Mouse (Mus musculus) c-Kit-positive CD71-positive TER-119-negative erythroid progenitor cells, embryonic 14.5 days (primary cell): Measurements from ENCODE around the gene Dnaaf2.
"Not testable (repeated sequence)": the region's sequence is repeated elsewhere in the genome, so short reads cannot be mapped to it uniquely, and the experiment has no call there.

Experiments
- DNase-seq: peaks from one replicate; pipeline ENCODE4 v3.0.0-alpha.2; 2013; ENCODE audit warnings: low read depth

Dnaaf2 gene

GRCm38 (mm10) chr12:69197378-69198163, 658 bp downstream of the Dnaaf2 start:
- DNase-seq, result peak; percentile 55

- peak; percentile 60 for DNase-seq
These were observed 1.5 kb downstream of the Dnaaf2 start, which contains the start of gene Gm49383 for GRCm38 (mm10) chr12:69196444-69197377. Gm49383 (minus strand) TSS chr12:69197104.

GRCm38 (mm10) chr12:69192637-69193036, 5.6 kb downstream of the Dnaaf2 start:
- DNase-seq, result no peak

GRCm38 (mm10) chr12:69191396-69191795, 6.8 kb downstream of the Dnaaf2 start:
- no peak for DNase-seq

GRCm38 (mm10) chr12:69190522-69190921, 7.7 kb downstream of the Dnaaf2 start:
- no peak for DNase-seq

GRCm38 (mm10) chr12:69190074-69190473, 8.2 kb downstream of the Dnaaf2 start:
- no peak for DNase-seq

GRCm38 (mm10) chr12:69186811-69187471, 11.3 kb downstream of the Dnaaf2 start:
- no peak for DNase-seq

GRCm38 (mm10) chr12:69185371-69185770, 12.9 kb downstream of the Dnaaf2 start:
- no peak for DNase-seq

- DNase-seq, result no peak
These were observed 13.6 kb downstream of the Dnaaf2 start for GRCm38 (mm10) chr12:69184342-69185295.

GRCm38 (mm10) chr12:69183583-69184308, 14.5 kb downstream of the Dnaaf2 start, which contains the start of the genes Rpl36al and Mgat2:
Rpl36al (minus strand) TSS chr12:69184083.
Mgat2 (plus strand) TSS chr12:69184157.
- DNase-seq, result peak; percentile 98

- no peak for DNase-seq
These were observed 16.4 kb downstream of the Dnaaf2 start for GRCm38 (mm10) chr12:69181800-69182199.

GRCm38 (mm10) chr12:69179371-69179770, 18.9 kb downstream of the Dnaaf2 start:
- no peak for DNase-seq

- DNase-seq, result no peak
These were observed 20.7 kb downstream of the Dnaaf2 start for GRCm38 (mm10) chr12:69177526-69177925.

GRCm38 (mm10) chr12:69175975-69176374, 22.3 kb downstream of the Dnaaf2 start:
- DNase-seq, result no peak

GRCm38 (mm10) chr12:69171307-69171706, 26.9 kb downstream of the Dnaaf2 start:
- no peak for DNase-seq

- peak; percentile 69 for DNase-seq
These were observed 29.6 kb downstream of the Dnaaf2 start, which contains the start of gene Lrr1 for GRCm38 (mm10) chr12:69168461-69169106. Lrr1 (plus strand) TSS chr12:69168814.

GRCm38 (mm10) chr12:69167656-69168460, 30.4 kb downstream of the Dnaaf2 start:
- DNase-seq, result no peak

- DNase-seq, result not testable (repeated sequence)
These were observed 31.2 kb downstream of the Dnaaf2 start for GRCm38 (mm10) chr12:69166861-69167581.
